Mouse (Mus musculus): Measurements from ENCODE around the gene Hcls1.

The Hcls1 gene

GRCm38 (mm10) chr16:36934841-36935620 is at the start of gene Hcls1:
Gene Hcls1 (plus strand): TSS chr16:36934983.
- in situ Hi-C loops (cut with MboI) = no loop called here

- in situ Hi-C loops (cut with MboI) = no loop called here
Observed at GRCm38 (mm10) chr16:36885912-36886311, 48.9 kb upstream of the Hcls1 start.

- in situ Hi-C loops (cut with MboI) = no loop called here
Observed at GRCm38 (mm10) chr16:36887546-36887945, 47.2 kb upstream of the Hcls1 start.

GRCm38 (mm10) chr16:36890559-36890958 is 44.2 kb upstream of the Hcls1 start:
- in situ Hi-C loops (cut with MboI) = no loop called here

- in situ Hi-C loops (cut with MboI) = no loop called here
Observed at GRCm38 (mm10) chr16:36891415-36891814, 43.4 kb upstream of the Hcls1 start.

GRCm38 (mm10) chr16:36893317-36893716 is 41.5 kb upstream of the Hcls1 start:
- in situ Hi-C loops (cut with MboI) = no loop called here

- in situ Hi-C loops (cut with MboI) = no loop called here
Observed at GRCm38 (mm10) chr16:36896712-36897111, 38.1 kb upstream of the Hcls1 start.

GRCm38 (mm10) chr16:36903156-36903555 is 31.6 kb upstream of the Hcls1 start:
- in situ Hi-C loops (cut with MboI) = no loop called here

- in situ Hi-C loops (cut with MboI) = no loop called here
Observed at GRCm38 (mm10) chr16:36911909-36912308, 22.9 kb upstream of the Hcls1 start.

- in situ Hi-C loops (cut with MboI) = no loop called here
Observed at GRCm38 (mm10) chr16:36912311-36912710, 22.5 kb upstream of the Hcls1 start.

- in situ Hi-C loops (cut with MboI) = no loop called here
Observed at GRCm38 (mm10) chr16:36914195-36914594, 20.6 kb upstream of the Hcls1 start.

- in situ Hi-C loops (cut with MboI) = no loop called here
Observed at GRCm38 (mm10) chr16:36918505-36918904, 16.3 kb upstream of the Hcls1 start.

- in situ Hi-C loops (cut with MboI) = no loop called here
Observed at GRCm38 (mm10) chr16:36920410-36920809, 14.4 kb upstream of the Hcls1 start.

GRCm38 (mm10) chr16:36921067-36921613 is 13.6 kb upstream of the Hcls1 start:
- in situ Hi-C loops (cut with MboI) = no loop called here

GRCm38 (mm10) chr16:36921980-36922379 is 12.8 kb upstream of the Hcls1 start:
- in situ Hi-C loops (cut with MboI) = no loop called here

- in situ Hi-C loops (cut with MboI) = no loop called here
Observed at GRCm38 (mm10) chr16:36924312-36924711, 10.5 kb upstream of the Hcls1 start.

GRCm38 (mm10) chr16:36925351-36925750 is 9.4 kb upstream of the Hcls1 start:
- in situ Hi-C loops (cut with MboI) = no loop called here

GRCm38 (mm10) chr16:36925797-36926196 is 9.0 kb upstream of the Hcls1 start:
- in situ Hi-C loops (cut with MboI) = no loop called here

GRCm38 (mm10) chr16:36926514-36927447 is 8.0 kb upstream of the Hcls1 start:
- in situ Hi-C loops (cut with MboI) = no loop called here

GRCm38 (mm10) chr16:36927495-36928105 is 7.2 kb upstream of the Hcls1 start:
- in situ Hi-C loops (cut with MboI) = no loop called here

GRCm38 (mm10) chr16:36928106-36928500 is 6.7 kb upstream of the Hcls1 start:
- in situ Hi-C loops (cut with MboI) = no loop called here

GRCm38 (mm10) chr16:36929216-36929615 is 5.6 kb upstream of the Hcls1 start:
- in situ Hi-C loops (cut with MboI) = no loop called here

Measured in mature B cell (primary cell).